Mouse (Mus musculus): ENCODE measurements around the gene Pkm.
A peak's percentile ranks its signal among the peaks of the same experiment; 100 is the strongest.

Gene Pkm

GRCm38 (mm10) chr9:59655958-59656634 lies at the start of gene Pkm:
TSS of gene Pkm (plus strand) at chr9:59656368.
- peak; percentile 100 for DNase-seq (ENCODE audit: low read depth, low spot score)

GRCm38 (mm10) chr9:59610950-59611349 lies 45.2 kb upstream of the Pkm start:
- no peak for DNase-seq (ENCODE audit: low read depth, low spot score)

GRCm38 (mm10) chr9:59615797-59616196 lies 40.4 kb upstream of the Pkm start:
- no peak for DNase-seq (ENCODE audit: low read depth, low spot score)

- DNase-seq (ENCODE audit: low read depth, low spot score) = peak; percentile 98
These were observed 39.4 kb upstream of the Pkm start, which contains the start of gene Parp6 for GRCm38 (mm10) chr9:59616622-59617306. TSS of gene Parp6 (plus strand) at chr9:59617284.

GRCm38 (mm10) chr9:59617307-59617973 lies 38.7 kb upstream of the Pkm start:
- DNase-seq (ENCODE audit: low read depth, low spot score) = no peak

GRCm38 (mm10) chr9:59638372-59638771 lies 17.8 kb upstream of the Pkm start:
- no peak for DNase-seq (ENCODE audit: low read depth, low spot score)

- no peak for DNase-seq (ENCODE audit: low read depth, low spot score)
These were observed 16.2 kb upstream of the Pkm start for GRCm38 (mm10) chr9:59639936-59640335.

GRCm38 (mm10) chr9:59641320-59641719 lies 14.8 kb upstream of the Pkm start:
- DNase-seq (ENCODE audit: low read depth, low spot score) = no peak

GRCm38 (mm10) chr9:59649911-59650310 lies 6.3 kb upstream of the Pkm start:
- DNase-seq (ENCODE audit: low read depth, low spot score) = no peak

GRCm38 (mm10) chr9:59653371-59653770 lies 2.8 kb upstream of the Pkm start:
- no peak for DNase-seq (ENCODE audit: low read depth, low spot score)

GRCm38 (mm10) chr9:59654450-59654983 lies 1.7 kb upstream of the Pkm start:
- DNase-seq (ENCODE audit: low read depth, low spot score) = no peak

- DNase-seq (ENCODE audit: low read depth, low spot score) = peak; percentile 90
These were observed 758 bp downstream of the Pkm start for GRCm38 (mm10) chr9:59656635-59657617.

GRCm38 (mm10) chr9:59658146-59658545 lies 2.0 kb downstream of the Pkm start:
- no peak for DNase-seq (ENCODE audit: low read depth, low spot score)

- peak; percentile 95 for DNase-seq (ENCODE audit: low read depth, low spot score)
These were observed 3.2 kb downstream of the Pkm start for GRCm38 (mm10) chr9:59659036-59660026.

GRCm38 (mm10) chr9:59660421-59660820 lies 4.3 kb downstream of the Pkm start:
- no peak for DNase-seq (ENCODE audit: low read depth, low spot score)

- DNase-seq (ENCODE audit: low read depth, low spot score) = no peak
These were observed 5.3 kb downstream of the Pkm start for GRCm38 (mm10) chr9:59661298-59661975.

- DNase-seq (ENCODE audit: low read depth, low spot score) = no peak
These were observed 7.1 kb downstream of the Pkm start for GRCm38 (mm10) chr9:59663226-59663625.

- no peak for DNase-seq (ENCODE audit: low read depth, low spot score)
These were observed 7.8 kb downstream of the Pkm start for GRCm38 (mm10) chr9:59663957-59664356.

GRCm38 (mm10) chr9:59664664-59665256 lies 8.6 kb downstream of the Pkm start:
- DNase-seq (ENCODE audit: low read depth, low spot score) = no peak
